Mouse (Mus musculus): ENCODE measurements around the gene C2cd3. TPM values are rescaled to one million over a fixed set of nuclear protein-coding genes. Genes with fewer than 3 reads are reported as not detected.

Gene C2cd3
- polyA plus RNA-seq, 1 experiment from 2014 or later: 14.5 TPM

- no peak overlapping the region for H3K4me3 ChIP-seq (ENCODE audit: low read length)
- H3K4me2 ChIP-seq (ENCODE audit: low read depth, low read length): no peak overlapping the region
- H3K27ac ChIP-seq (ENCODE audit: low read length): no peak overlapping the region
- H3K9me3 ChIP-seq (replicated peaks; ENCODE audit: control insufficient read depth, low read length): no peaks in the 10 kb centered on the region
- no peak overlapping the region for H3K9ac ChIP-seq (ENCODE audit: low read length)
- H3K36me3 ChIP-seq (ENCODE audit: control insufficient read depth, insufficient read depth): no peaks in the 10 kb centered on the region
- no peaks in the 10 kb centered on the region for H3K27me3 ChIP-seq (ENCODE audit: control insufficient read depth, insufficient read depth, low read length)
- peaks cover 8% of the 10 kb centered on the region; the same call in 1 of the 2 replicates for H3K4me1 ChIP-seq (ENCODE audit: control insufficient read depth, insufficient read depth, low read length)
- WGBS: 79% methylated on average over 5 of the region's 5 CpGs
- no peak for ATAC-seq (replicated peaks; ENCODE audit: extremely low read depth, insufficient read depth, low FRiP score)
Observed at GRCm38 (mm10) chr7:100484493-100484892, 112.5 kb downstream of the C2cd3 start.

- Histone ChIP-seq H3K9me3 (replicated peaks; ENCODE audit: control insufficient read depth, low read length) (no peaks in the 10 kb centered on the region), H3K9ac (ENCODE audit: low read length) (no peak overlapping the region), H3K36me3 (ENCODE audit: control insufficient read depth, insufficient read depth) (no peaks in the 10 kb centered on the region), H3K4me1 (ENCODE audit: control insufficient read depth, insufficient read depth, low read length) (peaks cover 10% of the 10 kb centered on the region; the same call in 1 of the 2 replicates), H3K27me3 (ENCODE audit: control insufficient read depth, insufficient read depth, low read length) (no peaks in the 10 kb centered on the region), H3K4me3 (ENCODE audit: low read length) (no peak overlapping the region), H3K4me2 (ENCODE audit: low read depth, low read length) (no peak overlapping the region), H3K27ac (ENCODE audit: low read length) (no peak overlapping the region)
- ATAC-seq (replicated peaks; ENCODE audit: extremely low read depth, insufficient read depth, low FRiP score): no peak
- WGBS: 61% methylated on average over 2 of the region's 2 CpGs
Observed at GRCm38 (mm10) chr7:100487301-100487700, 115.3 kb downstream of the C2cd3 start.

- Histone ChIP-seq H3K9me3 (replicated peaks; ENCODE audit: control insufficient read depth, low read length) (no peaks in the 10 kb centered on the region), H3K9ac (ENCODE audit: low read length) (peak overlapping the region; percentile 3; the same call in 1 of the 2 replicates), H3K36me3 (ENCODE audit: control insufficient read depth, insufficient read depth) (no peaks in the 10 kb centered on the region), H3K4me1 (ENCODE audit: control insufficient read depth, insufficient read depth, low read length) (peaks cover 13% of the 10 kb centered on the region; the same call in 1 of the 2 replicates), H3K27me3 (ENCODE audit: control insufficient read depth, insufficient read depth, low read length) (no peaks in the 10 kb centered on the region), H3K4me2 (ENCODE audit: low read depth, low read length) (peak overlapping the region; percentile 1; the same call in 1 of the 2 replicates), H3K27ac (ENCODE audit: low read length) (no peak overlapping the region), H3K4me3 (ENCODE audit: low read length) (no peak overlapping the region)
- no peak for ATAC-seq (replicated peaks; ENCODE audit: extremely low read depth, insufficient read depth, low FRiP score)
- WGBS: 24% methylated on average over 10 of the region's 10 CpGs
Observed at GRCm38 (mm10) chr7:100488474-100489048, 116.5 kb downstream of the C2cd3 start.

GRCm38 (mm10) chr7:100492391-100493116, 120.5 kb downstream of the C2cd3 start:
- ATAC-seq (replicated peaks; ENCODE audit: extremely low read depth, insufficient read depth, low FRiP score): peak; percentile 34; the same call in 1 of the 2 replicates
- H3K4me1 ChIP-seq (ENCODE audit: control insufficient read depth, insufficient read depth, low read length): peaks cover 38% of the 10 kb centered on the region
- WGBS: 4% methylated on average over 34 of the region's 36 CpGs

GRCm38 (mm10) chr7:100493117-100493483, 121.1 kb downstream of the C2cd3 start, which contains the start of gene Ucp2:
Ucp2 (plus strand) TSS chr7:100493337.
- no peaks in the 10 kb centered on the region for H3K27me3 ChIP-seq (ENCODE audit: control insufficient read depth, insufficient read depth, low read length)
- 1% methylated on average over 27 of the region's 27 CpGs for WGBS
- no peaks in the 10 kb centered on the region for H3K9me3 ChIP-seq (replicated peaks; ENCODE audit: control insufficient read depth, low read length)
- peak within 1 kb of the TSS; percentile 75 for H3K27ac ChIP-seq (ENCODE audit: low read length)
- peak; percentile 59 for ATAC-seq (replicated peaks; ENCODE audit: extremely low read depth, insufficient read depth, low FRiP score)
- H3K9ac ChIP-seq (ENCODE audit: low read length): peak within 1 kb of the TSS; percentile 72
- peak within 1 kb of the TSS; percentile 77 for H3K4me2 ChIP-seq (ENCODE audit: low read depth, low read length)
- H3K36me3 ChIP-seq (ENCODE audit: control insufficient read depth, insufficient read depth): peaks cover 2% of the 10 kb centered on the region; the same call in 1 of the 2 replicates
- peaks cover 38% of the 10 kb centered on the region for H3K4me1 ChIP-seq (ENCODE audit: control insufficient read depth, insufficient read depth, low read length)
- peak within 1 kb of the TSS; percentile 55 for H3K4me3 ChIP-seq (ENCODE audit: low read length)

More at GRCm38 (mm10) chr7:100492391-100493116, 120.5 kb downstream of the C2cd3 start:
- Histone ChIP-seq H3K27ac (ENCODE audit: low read length) (peak overlapping the region; percentile 7; the same call in 1 of the 2 replicates), H3K9ac (ENCODE audit: low read length) (peak overlapping the region; percentile 65), H3K36me3 (ENCODE audit: control insufficient read depth, insufficient read depth) (no peaks in the 10 kb centered on the region), H3K9me3 (replicated peaks; ENCODE audit: control insufficient read depth, low read length) (no peaks in the 10 kb centered on the region), H3K4me2 (ENCODE audit: low read depth, low read length) (peak overlapping the region; percentile 77), H3K27me3 (ENCODE audit: control insufficient read depth, insufficient read depth, low read length) (no peaks in the 10 kb centered on the region), H3K4me3 (ENCODE audit: low read length) (peak overlapping the region; percentile 55)

- Histone ChIP-seq H3K36me3 (ENCODE audit: control insufficient read depth, insufficient read depth) (peaks cover 2% of the 10 kb centered on the region; the same call in 1 of the 2 replicates), H3K9ac (ENCODE audit: low read length) (peak overlapping the region; percentile 72), H3K4me1 (ENCODE audit: control insufficient read depth, insufficient read depth, low read length) (peaks cover 31% of the 10 kb centered on the region), H3K27ac (ENCODE audit: low read length) (peak overlapping the region; percentile 75), H3K4me3 (ENCODE audit: low read length) (peak overlapping the region; percentile 55), H3K27me3 (ENCODE audit: control insufficient read depth, insufficient read depth, low read length) (no peaks in the 10 kb centered on the region), H3K4me2 (ENCODE audit: low read depth, low read length) (peak overlapping the region; percentile 77), H3K9me3 (replicated peaks; ENCODE audit: control insufficient read depth, low read length) (no peaks in the 10 kb centered on the region)
- 26% methylated on average over 19 of the region's 19 CpGs for WGBS
- ATAC-seq (replicated peaks; ENCODE audit: extremely low read depth, insufficient read depth, low FRiP score): peak; percentile 20; the same call in 1 of the 2 replicates
Observed at GRCm38 (mm10) chr7:100493484-100494414, 121.7 kb downstream of the C2cd3 start.

- peak overlapping the region; percentile 78 for H3K27ac ChIP-seq (ENCODE audit: low read length)
- 86% methylated on average over 7 of the region's 7 CpGs for WGBS
- H3K4me2 ChIP-seq (ENCODE audit: low read depth, low read length): peak overlapping the region; percentile 77
- H3K4me3 ChIP-seq (ENCODE audit: low read length): peak overlapping the region; percentile 55
- no peaks in the 10 kb centered on the region for H3K9me3 ChIP-seq (replicated peaks; ENCODE audit: control insufficient read depth, low read length)
- ATAC-seq (replicated peaks; ENCODE audit: extremely low read depth, insufficient read depth, low FRiP score): no peak
- peak overlapping the region; percentile 72; the same call in 1 of the 2 replicates for H3K9ac ChIP-seq (ENCODE audit: low read length)
- H3K36me3 ChIP-seq (ENCODE audit: control insufficient read depth, insufficient read depth): peaks cover 2% of the 10 kb centered on the region; the same call in 1 of the 2 replicates
- peaks cover 30% of the 10 kb centered on the region for H3K4me1 ChIP-seq (ENCODE audit: control insufficient read depth, insufficient read depth, low read length)
- H3K27me3 ChIP-seq (ENCODE audit: control insufficient read depth, insufficient read depth, low read length): no peaks in the 10 kb centered on the region
Observed at GRCm38 (mm10) chr7:100494415-100494831, 122.4 kb downstream of the C2cd3 start.

GRCm38 (mm10) chr7:100495042-100495441, 123.0 kb downstream of the C2cd3 start:
- peak overlapping the region; percentile 78 for H3K27ac ChIP-seq (ENCODE audit: low read length)
- peaks cover 30% of the 10 kb centered on the region for H3K4me1 ChIP-seq (ENCODE audit: control insufficient read depth, insufficient read depth, low read length)
- H3K9ac ChIP-seq (ENCODE audit: low read length): peak overlapping the region; percentile 55
- no peaks in the 10 kb centered on the region for H3K9me3 ChIP-seq (replicated peaks; ENCODE audit: control insufficient read depth, low read length)
- H3K4me3 ChIP-seq (ENCODE audit: low read length): peak overlapping the region; percentile 55
- no peak for ATAC-seq (replicated peaks; ENCODE audit: extremely low read depth, insufficient read depth, low FRiP score)
- H3K27me3 ChIP-seq (ENCODE audit: control insufficient read depth, insufficient read depth, low read length): no peaks in the 10 kb centered on the region
- peaks cover 5% of the 10 kb centered on the region for H3K36me3 ChIP-seq (ENCODE audit: control insufficient read depth, insufficient read depth)
- H3K4me2 ChIP-seq (ENCODE audit: low read depth, low read length): peak overlapping the region; percentile 77
- 36% methylated on average over 8 of the region's 8 CpGs for WGBS
